Mouse (Mus musculus) c-Kit-positive CD71-positive TER-119-negative erythroid progenitor cells, embryonic 14.5 days (primary cell): ENCODE results near the gene Eya2.

ENCODE experiments used
- DNase-seq: peaks from one replicate; pipeline ENCODE4 v3.0.0-alpha.2; 2013; ENCODE audit warnings: low read depth

The Eya2 gene

GRCm38 (mm10) chr2:165593763-165594162 lies 1.1 kb upstream of the Eya2 start:
- peak; percentile 1 for DNase-seq

GRCm38 (mm10) chr2:165595676-165596070 lies 841 bp downstream of the Eya2 start:
- no peak for DNase-seq

GRCm38 (mm10) chr2:165596141-165596540 lies 1.3 kb downstream of the Eya2 start:
- DNase-seq, result no peak

GRCm38 (mm10) chr2:165597536-165597935 lies 2.7 kb downstream of the Eya2 start:
- no peak for DNase-seq

- DNase-seq, result no peak
Measured at GRCm38 (mm10) chr2:165598139-165598538, 3.3 kb downstream of the Eya2 start.

GRCm38 (mm10) chr2:165599566-165599965 lies 4.7 kb downstream of the Eya2 start:
- DNase-seq, result no peak

GRCm38 (mm10) chr2:165600926-165601325 lies 6.1 kb downstream of the Eya2 start:
- no peak for DNase-seq

- no peak for DNase-seq
Measured at GRCm38 (mm10) chr2:165601605-165602004, 6.8 kb downstream of the Eya2 start.

GRCm38 (mm10) chr2:165603775-165604174 lies 8.9 kb downstream of the Eya2 start:
- DNase-seq, result no peak

- no peak for DNase-seq
Measured at GRCm38 (mm10) chr2:165611551-165612253, 16.9 kb downstream of the Eya2 start.

GRCm38 (mm10) chr2:165613741-165614339 lies 19.0 kb downstream of the Eya2 start:
- no peak for DNase-seq

GRCm38 (mm10) chr2:165621488-165621887 lies 26.7 kb downstream of the Eya2 start:
- DNase-seq, result no peak

- DNase-seq, result no peak
Measured at GRCm38 (mm10) chr2:165622596-165622995, 27.8 kb downstream of the Eya2 start.

GRCm38 (mm10) chr2:165626826-165627225 lies 32.0 kb downstream of the Eya2 start:
- DNase-seq, result no peak

GRCm38 (mm10) chr2:165627974-165628373 lies 33.1 kb downstream of the Eya2 start:
- DNase-seq, result no peak

GRCm38 (mm10) chr2:165629900-165630299 lies 35.1 kb downstream of the Eya2 start:
- no peak for DNase-seq

- no peak for DNase-seq
Measured at GRCm38 (mm10) chr2:165633011-165633785, 38.4 kb downstream of the Eya2 start.

- no peak for DNase-seq
Measured at GRCm38 (mm10) chr2:165634481-165634880, 39.6 kb downstream of the Eya2 start.

- DNase-seq, result peak; percentile 30
Measured at GRCm38 (mm10) chr2:165639075-165639755, 44.4 kb downstream of the Eya2 start.

- DNase-seq, result peak; percentile 59
Measured at GRCm38 (mm10) chr2:165641909-165642505, 47.2 kb downstream of the Eya2 start.

GRCm38 (mm10) chr2:165643596-165643995 lies 48.8 kb downstream of the Eya2 start:
- DNase-seq, result no peak

GRCm38 (mm10) chr2:165644057-165644456 lies 49.2 kb downstream of the Eya2 start:
- DNase-seq, result no peak
